Mouse (Mus musculus) cerebellum, adult 2 months (tissue): ENCODE measurements around the gene Smo.

Source experiments
- CTCF ChIP-seq: fragments of 200-500 bp; IDR thresholded peaks from 2 replicates; pipeline ENCODE4 v1.5.1; 2011; ENCODE audit warnings: low read depth, mild to moderate bottlenecking, control low read depth, low read length, moderate library complexity, borderline replicate concordance; ENCODE audit not compliant: insufficient read depth
- POLR2A ChIP-seq: fragments of 200-500 bp; IDR thresholded peaks from 2 replicates; pipeline ENCODE4 v1.6.1; 2011; ENCODE audit warnings: low read length, control low read depth, borderline replicate concordance; ENCODE audit not compliant: insufficient read depth

GRCm38 (mm10) chr6:29701051-29701450 is 34.3 kb upstream of the Smo start:
- no peak for TF ChIP-seq CTCF
- TF ChIP-seq POLR2A, result no peak
